Mouse (Mus musculus): ENCODE results near the gene Mrps18a.
A peak's percentile ranks its signal among the peaks of the same experiment; 100 is the strongest.

The Mrps18a gene

DNA sequence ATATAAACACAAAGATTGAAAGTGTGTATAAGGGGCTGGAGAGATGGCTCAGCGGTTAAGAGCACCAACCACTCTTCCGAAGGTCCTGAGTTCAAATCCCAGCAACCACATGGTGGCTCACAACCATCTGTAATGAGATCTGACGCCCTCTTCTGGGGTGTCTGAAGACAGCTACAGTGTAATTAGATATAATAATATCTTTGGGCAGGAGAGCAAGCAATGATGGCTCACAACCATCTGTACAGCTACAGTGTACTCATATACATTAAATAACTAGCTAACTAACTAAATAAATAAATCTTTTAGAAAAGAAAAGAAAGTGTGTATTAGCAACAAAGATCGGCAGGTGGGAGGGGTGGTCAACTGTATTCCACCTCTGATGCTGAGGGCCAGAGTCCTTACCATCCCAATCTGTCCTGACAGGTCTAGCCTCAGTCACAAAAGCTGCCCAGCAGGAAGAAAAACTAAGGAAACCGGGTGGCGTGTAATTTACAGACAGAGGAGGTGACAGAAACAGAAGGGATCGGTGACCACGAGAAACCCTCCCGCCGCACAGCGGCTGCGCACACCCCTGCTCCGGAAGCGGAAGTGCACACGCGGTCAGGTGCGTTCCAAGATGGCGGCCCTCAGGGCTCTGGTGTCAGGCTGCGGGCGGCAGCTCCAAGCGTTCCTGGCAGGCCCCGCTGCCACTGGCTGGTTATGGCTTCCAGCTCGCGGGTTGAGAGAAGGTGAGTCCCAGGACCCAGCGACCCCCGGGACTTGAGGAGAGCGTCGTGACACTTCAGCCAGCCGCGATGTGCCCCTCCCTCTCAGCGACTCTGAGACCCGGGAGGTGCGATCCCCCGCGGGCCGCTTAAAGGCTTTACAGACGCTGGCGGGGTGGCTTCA is at the start of gene Mrps18a:
Gene Mrps18a (plus strand): TSS at position 585 of the 888 bp plus-strand sequence.
- peak; percentile 76 for DNase-seq (ENCODE audit: low read depth, low spot score)

DNA sequence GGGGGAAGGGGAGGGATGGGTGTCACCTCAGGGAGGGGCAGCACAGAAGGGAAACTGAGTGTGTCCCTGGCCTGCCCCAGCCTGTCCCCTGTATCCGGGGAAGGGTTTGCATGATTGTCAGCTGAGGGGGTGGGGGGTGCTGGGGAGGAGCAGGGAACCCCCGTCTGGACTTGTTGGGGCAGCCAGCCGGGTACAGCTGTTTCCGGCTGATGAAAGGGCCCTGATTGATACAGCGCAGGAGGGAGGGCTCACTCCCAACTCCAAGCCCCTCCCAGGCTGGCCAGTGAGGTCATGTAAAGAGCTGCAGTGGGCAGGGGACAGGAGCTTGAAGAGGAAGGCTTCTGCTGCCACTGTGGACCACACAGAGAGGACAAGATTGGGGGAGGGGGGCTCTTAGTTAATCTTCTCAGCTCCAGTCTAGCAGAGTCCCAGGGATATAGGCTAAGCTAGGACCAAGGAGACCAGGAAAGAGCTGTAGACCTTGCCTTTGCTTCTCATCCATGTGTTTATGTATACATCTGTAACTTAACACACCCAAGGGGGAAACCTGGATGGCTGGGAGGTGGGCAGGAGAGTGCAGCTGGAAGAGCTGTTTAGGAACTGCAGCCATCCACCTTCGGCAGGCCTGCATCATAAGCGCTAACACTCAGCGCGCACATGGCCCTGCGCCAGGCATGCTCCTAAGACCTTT is 47.4 kb upstream of the Mrps18a start:
- DNase-seq (ENCODE audit: low read depth, low spot score): no peak

DNA sequence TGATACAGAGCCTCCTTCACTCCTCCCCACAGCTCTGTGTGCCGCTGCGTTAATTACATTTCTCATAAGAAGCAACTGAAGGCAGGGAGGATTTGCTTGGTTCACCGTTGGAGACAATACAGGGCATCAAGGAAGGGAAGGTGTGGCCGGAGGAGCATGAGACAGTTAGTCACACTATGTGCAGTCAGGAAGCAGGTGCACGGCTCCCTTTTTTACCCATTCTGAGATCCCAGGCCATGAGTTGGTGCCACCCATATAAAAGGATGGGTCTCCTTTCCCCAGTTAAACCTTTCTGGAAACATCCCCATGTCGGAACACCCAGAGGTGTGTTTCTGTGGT is 46.8 kb upstream of the Mrps18a start:
- DNase-seq (ENCODE audit: low read depth, low spot score): no peak

DNA sequence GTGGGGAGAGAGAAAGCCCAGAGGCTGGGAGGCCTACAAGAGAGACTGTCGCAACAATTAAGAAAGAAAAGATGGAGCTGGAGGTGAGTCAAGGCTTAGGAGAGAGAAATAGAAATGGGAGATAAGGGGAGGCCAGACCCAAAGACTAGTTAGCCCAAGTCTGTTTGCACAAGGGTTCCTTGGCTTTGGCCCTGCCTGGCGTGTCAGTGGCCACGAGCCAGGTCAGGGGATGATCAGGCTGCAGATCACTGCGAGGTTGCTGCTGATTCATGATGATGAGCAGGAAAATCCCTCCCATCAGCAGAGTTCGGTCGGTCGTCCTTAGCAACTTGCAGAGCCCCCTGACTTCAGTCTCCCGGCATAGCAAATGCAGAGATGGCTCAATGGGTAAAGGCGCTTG is 40.7 kb upstream of the Mrps18a start:
- DNase-seq (ENCODE audit: low read depth, low spot score): no peak

DNA sequence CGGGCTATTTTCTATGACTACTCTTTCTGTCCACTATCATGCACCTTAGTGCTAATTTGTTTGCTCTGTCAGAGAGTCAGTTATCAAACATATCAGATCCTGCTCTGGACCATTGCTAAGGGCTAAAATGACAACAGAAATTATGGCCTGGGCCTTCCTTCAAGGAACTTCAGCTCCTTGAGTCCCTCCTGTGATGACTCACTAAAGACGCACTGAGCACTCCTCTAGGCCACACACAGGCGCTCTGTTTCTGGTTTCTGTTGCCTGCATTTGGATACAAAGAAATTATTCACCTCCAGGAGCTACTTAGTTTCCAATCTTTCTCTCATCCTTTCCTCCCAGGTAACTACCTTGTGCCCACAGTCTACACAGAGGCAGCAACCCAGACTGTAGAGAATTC is 39.3 kb upstream of the Mrps18a start:
- DNase-seq (ENCODE audit: low read depth, low spot score): no peak

DNA sequence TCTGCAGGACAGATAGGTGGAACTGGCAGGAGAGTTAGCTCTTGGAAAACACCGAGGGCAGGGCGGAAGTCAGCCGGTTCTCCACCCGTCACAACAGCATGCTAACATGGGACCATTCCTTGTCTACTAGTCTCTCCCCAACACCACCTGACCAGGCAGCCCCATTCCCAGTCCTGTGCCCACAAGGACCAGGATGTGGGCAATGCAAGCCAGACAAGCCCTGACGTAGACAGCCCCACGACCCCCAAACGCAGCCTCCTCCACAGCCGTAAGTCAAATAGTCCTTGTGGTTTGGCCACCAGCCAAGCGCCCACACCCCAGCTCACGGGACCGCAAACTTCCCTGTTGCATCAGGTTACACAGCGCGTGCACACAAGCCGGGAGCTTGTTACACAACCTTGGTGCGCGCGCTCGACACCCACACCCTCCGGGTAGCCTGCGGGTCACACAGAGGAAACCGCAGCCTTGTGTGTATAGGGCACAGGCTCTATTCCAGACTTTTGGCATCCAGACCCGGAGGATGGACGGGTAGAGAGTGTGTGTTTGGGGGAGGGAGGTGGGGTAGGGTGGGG is 37.0 kb upstream of the Mrps18a start:
- DNase-seq (ENCODE audit: low read depth, low spot score): peak; percentile 72

DNA sequence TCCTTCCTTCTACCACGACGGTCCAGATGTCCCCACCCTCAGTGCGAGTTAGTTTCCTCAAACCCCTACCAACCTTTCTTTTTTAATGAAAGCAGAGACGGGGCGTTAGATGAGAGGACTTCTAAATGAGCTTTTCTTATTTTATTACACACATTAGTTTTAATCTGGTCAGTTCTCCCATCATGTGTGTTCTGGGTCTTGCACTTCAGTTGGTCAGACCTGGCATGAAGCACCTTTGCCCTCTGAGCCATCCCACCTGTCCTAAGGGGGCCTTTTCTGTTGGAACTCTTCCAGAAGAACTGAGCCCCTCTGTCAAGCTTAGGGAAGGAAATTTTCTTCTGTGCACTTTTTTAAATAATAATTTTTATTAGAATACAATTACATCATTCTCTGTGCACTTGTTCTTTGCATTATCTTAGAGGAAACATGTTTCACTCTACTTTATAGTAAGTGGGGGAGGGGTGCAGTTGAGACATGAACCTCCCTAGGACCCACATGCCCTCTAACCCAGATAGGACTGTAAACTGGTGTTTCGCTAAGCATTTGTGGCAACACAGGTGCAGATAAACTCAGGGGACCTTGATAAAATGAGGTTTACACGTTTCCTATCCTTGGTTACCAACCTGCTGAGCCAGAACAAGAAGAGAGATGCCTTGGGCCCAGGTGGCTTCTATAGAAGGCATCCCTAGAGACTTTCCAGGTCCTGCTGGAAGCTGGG is 36.2 kb upstream of the Mrps18a start:
- no peak for DNase-seq (ENCODE audit: low read depth, low spot score)

DNA sequence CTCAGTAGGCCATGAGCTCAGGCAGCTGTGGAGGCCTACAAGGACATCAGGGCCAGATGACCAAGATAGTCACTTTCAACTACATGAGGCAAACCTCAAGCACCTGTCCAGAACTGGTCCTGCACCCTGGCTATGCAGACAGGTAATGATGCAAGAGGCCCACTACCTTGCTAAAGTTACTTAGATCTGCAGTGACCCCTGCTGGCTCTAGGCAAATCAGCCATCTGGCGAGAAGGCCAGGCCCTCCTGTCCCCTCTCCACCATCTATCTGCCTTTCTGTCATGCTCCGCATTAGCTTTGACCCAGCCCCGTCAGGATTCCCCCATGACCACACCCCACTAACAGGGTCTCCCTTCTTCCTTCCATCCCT is 35.7 kb upstream of the Mrps18a start:
- no peak for DNase-seq (ENCODE audit: low read depth, low spot score)

DNA sequence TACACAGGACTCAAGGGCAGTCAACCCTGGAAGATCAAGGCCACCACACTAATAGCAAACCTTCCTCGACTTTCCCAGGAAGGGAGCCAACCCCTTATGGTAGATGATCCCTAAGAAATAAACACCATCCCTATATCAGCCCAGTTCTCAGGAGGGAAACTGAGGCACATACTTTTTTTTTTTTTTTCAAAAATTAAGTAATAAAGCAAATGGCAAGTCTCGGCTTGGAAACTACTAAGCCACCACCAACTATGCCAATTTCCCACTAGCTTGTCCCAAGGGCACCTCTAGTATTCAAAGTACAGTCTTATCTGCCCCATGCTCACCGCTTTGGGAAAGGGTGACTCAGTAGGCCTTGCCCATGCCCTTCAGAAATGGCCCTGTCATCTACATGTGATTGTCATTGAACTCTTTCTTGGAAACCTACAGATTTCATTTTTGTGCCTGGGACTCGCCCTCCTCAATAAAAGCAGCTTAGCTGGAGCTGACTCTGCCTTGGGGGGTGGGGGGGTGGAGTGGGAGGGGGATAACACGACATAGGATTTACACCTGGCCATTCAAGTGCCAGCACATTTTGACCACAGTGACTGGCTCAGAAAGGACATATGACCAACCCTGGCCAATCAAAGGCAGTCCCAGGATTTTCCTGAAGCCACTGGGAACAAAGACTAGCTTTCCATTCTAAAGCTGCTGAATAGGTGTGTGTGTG is 35.1 kb upstream of the Mrps18a start:
- no peak for DNase-seq (ENCODE audit: low read depth, low spot score)

DNA sequence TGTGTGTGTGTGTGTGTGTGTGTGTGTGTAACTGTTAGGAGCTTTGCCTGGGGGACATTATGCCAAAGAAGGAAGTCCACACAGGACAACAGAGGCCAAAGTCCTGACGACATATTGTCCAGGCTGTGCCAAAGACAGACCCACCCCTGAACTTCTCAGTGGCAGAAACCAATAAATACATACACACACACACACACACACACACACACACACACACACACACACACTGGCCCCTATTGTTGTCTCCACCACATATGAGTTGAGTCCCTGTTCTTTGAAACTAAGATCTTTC is 34.6 kb upstream of the Mrps18a start:
- no peak for DNase-seq (ENCODE audit: low read depth, low spot score)

DNA sequence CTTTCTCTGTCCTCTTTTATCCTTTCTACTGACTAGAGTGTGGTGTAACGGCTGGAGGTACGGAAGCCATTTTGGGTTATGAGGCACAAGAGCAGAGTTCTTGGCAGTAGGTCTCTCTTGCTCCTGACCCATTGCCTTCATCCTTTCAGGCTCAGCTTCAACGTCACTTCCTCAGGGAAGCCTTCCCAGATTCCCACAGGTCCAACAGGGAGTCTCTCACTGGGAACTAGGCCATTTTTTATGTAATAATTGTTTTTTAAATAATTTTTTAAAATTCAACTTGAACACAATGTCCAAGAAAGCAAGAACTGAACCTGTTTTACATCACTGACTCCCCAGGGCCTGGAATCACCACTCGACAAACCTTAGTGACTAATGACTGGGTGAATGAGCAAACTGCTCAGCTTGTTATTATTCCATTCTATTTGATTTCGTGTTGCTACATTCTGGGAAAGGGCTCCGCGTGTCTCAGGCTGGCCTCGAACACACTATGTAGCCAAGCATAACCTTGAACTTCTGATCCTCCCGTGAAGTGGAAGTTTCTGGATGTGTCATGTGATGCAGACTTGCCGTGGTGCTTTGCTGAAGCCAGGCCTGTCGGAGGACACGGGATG is 32.8 kb upstream of the Mrps18a start:
- DNase-seq (ENCODE audit: low read depth, low spot score): peak; percentile 52

DNA sequence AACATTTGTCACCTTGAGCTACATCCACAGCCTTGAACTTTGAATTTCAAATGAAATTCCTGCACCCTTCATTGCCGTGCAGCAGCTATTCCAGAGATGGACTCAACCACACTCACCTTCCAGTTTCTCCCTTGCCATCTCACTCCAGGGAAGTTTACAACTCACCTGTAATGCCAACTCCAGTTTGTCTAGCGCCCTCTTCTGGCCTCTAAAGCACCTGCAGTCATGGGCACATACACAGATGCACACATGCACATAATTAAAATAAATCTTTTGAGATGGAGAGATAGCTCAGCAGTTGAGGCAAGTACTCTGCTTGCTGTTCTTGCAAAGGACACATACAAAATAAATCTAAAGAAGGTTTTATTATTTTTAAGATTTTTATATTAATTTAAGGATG is 31.7 kb upstream of the Mrps18a start:
- no peak for DNase-seq (ENCODE audit: low read depth, low spot score)

DNA sequence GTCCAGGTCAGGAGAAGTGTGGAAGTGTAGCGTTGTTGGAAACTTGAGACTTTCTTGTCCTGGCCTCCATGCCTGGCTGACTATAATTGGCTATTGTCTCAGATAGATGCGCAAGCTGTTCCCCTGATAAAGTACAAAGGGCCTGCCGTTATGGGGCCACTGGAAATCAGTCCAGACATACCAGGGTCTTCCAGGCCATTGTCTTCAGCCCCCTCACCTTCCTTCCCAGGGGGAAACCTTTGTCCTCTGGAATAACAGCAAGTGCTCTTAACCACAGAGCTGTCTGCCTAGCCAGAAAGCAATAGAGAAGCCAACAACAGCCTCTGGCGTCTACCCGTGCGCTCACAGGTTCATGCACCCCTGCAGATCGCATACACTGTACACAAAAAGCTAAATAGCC is 30.4 kb upstream of the Mrps18a start:
- DNase-seq (ENCODE audit: low read depth, low spot score): no peak

DNA sequence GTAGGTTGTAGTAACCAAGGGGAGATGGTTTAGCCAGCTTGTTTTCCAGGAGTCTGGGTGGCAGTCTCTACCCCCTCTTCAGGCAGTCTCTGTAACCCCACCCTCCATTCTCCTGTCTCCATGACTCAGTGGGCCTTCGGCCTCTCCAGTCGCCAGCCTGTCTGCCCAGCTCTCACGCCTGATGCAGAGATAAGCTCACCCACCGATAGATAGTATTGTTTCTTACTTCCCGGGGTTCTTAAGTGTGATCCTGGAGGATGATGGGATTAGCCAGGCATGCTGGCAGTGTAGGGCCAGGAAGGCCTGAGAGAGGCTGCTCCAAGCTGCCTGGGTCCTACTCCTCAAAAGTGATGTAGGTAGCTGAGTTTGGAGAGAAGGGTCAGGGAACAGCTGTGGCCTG is 29.7 kb upstream of the Mrps18a start:
- DNase-seq (ENCODE audit: low read depth, low spot score): no peak

DNA sequence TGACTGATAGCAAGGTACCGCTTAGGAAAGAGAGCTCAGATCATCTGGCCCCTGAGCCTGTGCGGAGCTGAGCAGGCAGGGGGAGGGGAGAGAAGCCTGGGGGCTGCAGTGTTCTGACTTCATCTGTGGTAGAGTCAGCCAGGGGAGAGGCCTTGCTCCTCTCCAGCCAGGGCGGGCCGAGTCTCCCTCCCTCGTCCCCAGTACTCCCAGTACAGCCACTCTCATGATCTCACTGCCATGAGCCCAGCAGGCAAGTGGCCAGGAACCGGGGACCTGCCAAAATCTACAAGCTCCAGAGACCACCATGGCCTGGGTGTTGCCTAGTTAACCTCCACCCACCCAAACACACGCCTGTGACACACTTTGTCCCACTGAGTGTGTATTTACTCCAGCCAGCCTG is 29.1 kb upstream of the Mrps18a start:
- peak; percentile 84 for DNase-seq (ENCODE audit: low read depth, low spot score)

DNA sequence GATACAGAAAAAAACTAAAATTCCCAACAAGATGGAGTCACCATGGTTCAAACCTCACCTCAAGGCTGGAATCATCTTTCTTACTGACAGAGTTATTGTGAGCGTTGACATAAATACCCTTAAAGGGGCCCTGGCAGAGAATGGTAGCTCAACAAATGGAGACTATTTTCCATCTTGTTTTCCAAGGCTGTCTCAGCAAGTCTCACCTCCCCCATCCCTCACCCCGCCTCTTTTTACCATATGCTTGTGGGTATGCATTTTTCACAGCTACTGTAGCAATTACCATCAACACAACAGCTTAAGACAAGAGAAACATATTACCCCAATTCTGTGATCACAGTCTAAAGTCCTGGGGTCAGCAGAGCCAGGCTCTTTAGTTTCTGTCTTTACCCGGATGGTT is 27.4 kb upstream of the Mrps18a start:
- DNase-seq (ENCODE audit: low read depth, low spot score): no peak

DNA sequence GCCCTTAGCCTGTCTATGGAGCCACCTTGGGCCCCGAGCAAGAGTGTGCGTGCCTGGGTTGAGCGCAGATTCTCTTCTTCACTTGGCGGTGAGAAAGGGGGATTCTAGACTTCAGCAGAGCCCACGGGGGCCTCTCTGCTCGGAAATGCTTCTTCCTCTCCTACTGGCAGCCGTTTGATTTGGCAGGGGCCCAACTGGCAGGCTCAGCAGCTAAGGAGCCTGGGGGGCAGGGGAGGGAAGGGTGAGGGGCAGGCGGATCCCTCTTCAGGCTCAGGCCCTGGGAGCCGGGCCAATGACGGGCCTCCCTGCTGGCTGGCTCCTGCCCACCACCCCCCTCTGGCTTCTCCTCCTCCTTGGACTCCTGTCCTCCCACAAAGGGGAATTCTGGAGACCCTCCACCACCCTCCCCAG is 26.7 kb upstream of the Mrps18a start:
- peak; percentile 58 for DNase-seq (ENCODE audit: low read depth, low spot score)

DNA sequence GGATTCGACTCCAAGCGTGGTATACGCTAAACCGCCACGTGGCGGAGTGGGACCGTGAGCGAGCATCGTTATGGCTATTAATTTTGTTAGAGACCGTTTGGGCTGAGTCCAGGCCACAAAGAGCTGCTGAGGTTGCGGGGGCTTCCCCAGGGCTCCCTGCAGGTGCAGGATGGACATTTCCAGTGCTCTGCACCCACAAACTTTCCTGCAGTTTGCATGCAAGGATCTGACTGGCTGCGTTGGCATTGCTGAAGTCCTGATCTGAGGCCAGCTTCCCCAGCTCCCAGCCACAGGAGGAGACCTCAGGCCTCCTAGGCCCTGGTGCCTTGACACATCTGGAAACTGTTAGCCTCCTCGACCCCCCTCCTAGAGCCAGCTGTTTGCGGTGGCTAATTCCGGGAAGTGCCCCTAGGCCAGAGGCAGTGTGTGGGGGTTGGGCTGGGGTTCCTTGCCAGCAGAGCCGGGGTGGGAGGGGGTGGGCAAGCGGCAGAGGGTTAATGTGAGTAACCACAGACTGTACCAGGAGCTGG is 24.4 kb upstream of the Mrps18a start:
- DNase-seq (ENCODE audit: low read depth, low spot score): no peak

DNA sequence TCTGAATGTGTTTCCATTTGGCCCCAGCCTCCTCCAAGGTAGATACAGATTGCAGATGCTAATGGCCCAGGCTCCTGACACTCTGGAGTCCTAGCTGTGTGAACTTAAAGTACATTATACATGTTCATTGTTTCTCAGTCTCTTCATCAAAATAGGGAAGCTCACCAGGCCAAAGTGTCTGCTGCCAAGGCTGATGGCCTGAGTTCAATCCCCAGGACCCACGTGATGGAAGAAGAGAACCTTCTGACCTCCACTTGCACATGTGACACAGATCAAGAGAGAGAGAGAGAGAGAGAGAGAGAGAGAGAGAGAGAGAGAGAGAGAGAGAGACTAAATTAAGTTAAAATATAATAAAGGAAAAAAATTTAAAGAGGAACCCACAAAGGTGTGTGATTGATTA is 19.4 kb upstream of the Mrps18a start:
- no peak for DNase-seq (ENCODE audit: low read depth, low spot score)

DNA sequence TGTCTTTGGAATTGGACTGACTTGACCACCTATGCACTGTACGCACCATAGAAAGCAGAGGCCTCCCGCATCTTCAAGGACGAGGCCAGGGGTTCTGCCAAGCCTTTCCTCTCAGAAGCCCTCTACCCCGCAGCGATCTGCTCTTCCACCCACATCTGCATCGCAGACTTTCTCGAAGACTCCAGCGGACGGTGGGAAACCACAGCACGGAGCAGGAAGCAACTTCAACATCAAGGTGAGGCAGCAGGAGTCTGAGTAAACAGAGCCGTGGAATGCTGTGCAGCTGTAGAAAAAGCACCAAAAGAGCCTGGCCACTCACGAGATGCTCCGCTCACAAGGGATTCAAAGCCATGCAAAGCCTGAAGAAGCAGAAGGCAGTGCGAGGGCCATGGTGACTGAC is 18.9 kb upstream of the Mrps18a start:
- no peak for DNase-seq (ENCODE audit: low read depth, low spot score)

DNA sequence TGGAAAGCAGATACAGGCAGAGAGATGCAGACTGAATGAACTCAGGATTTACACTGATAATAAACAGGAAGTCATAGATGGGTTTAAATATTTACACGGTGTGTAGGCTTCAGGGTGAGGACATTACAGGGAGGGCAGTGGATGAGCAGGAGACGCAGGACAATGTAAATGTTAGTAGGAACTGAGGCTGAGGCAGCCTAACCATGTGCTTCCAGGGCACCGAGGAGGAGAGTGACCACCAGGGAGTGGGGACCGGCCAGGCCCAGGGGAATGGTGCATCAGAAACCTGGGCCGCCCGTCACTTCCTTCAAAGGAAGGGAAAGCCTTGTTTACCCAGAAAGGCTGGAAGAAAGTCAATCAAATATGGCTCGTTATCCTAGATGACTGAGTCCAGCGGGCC is 12.3 kb upstream of the Mrps18a start:
- DNase-seq (ENCODE audit: low read depth, low spot score): no peak

Data from skeletal muscle tissue, adult 2 months (tissue).